Mouse (Mus musculus) hindbrain, embryonic 15.5 days (tissue): ENCODE data around the gene Acaa1b. TPM values are rescaled to one million over a fixed set of nuclear protein-coding genes. Genes with fewer than 3 reads are reported as not detected.

ENCODE experiments used
- ATAC-seq: fragments of 200-750 bp; cut with Nextera tagmentation; 2 replicates; pipeline ENCODE4 v1.8.0; 2017; ENCODE audit warnings: low read depth, moderate number of reproducible peaks, moderate TSS enrichment; ENCODE audit not compliant: low FRiP score
- H3K27ac ChIP-seq: fragments of 300-500 bp; sonication (generic); replicated peaks from 2 replicates; pipeline ENCODE4 v1.5.1; 2015; ENCODE audit warnings: mild to moderate bottlenecking, inconsistent platforms
- H3K27me3 ChIP-seq: fragments of 300-500 bp; sonication (generic); 2 replicates; pipeline ENCODE4 v1.6.1; 2015; ENCODE audit warnings: control low read depth, inconsistent platforms
- H3K36me3 ChIP-seq: fragments of 300-500 bp; sonication (generic); 2 replicates; pipeline ENCODE4 v1.6.1; 2015; ENCODE audit warnings: control low read depth, inconsistent platforms
- H3K4me1 ChIP-seq: fragments of 300-500 bp; sonication (generic); replicated peaks from 2 replicates; pipeline ENCODE4 v1.6.1; 2015; ENCODE audit warnings: control low read depth, inconsistent platforms
- H3K4me2 ChIP-seq: fragments of 300-500 bp; sonication (generic); 2 replicates; pipeline ENCODE4 v1.6.1; 2015; ENCODE audit warnings: moderate library complexity, mild to moderate bottlenecking, inconsistent platforms
- H3K4me3 ChIP-seq: fragments of 300-500 bp; sonication (generic); 2 replicates; pipeline ENCODE4 v1.5.1; 2015; ENCODE audit warnings: mild to moderate bottlenecking, inconsistent platforms
- H3K9ac ChIP-seq: fragments of 300-500 bp; sonication (generic); 2 replicates; pipeline ENCODE4 v1.6.1; 2015; ENCODE audit warnings: inconsistent platforms
- H3K9me3 ChIP-seq: fragments of 300-500 bp; sonication (generic); 2 replicates; pipeline ENCODE4 v1.6.1; 2016; ENCODE audit warnings: control low read depth, inconsistent platforms
- WGBS: fragments of 180-500 bp; shearing (Covaris S2); methylation state at CpG from one replicate; pipeline ENCODE4 v1.1.7; 2015; 5-methylcytosine and 5-hydroxymethylcytosine counted together
- polyA plus RNA-seq: library from polyadenylated mRNA; unstranded; fragments of >200 nt; fragmentation: Nextera tagmentation; extraction: Ambion mirVana; gene quantifications from 2 replicates; pipeline ENCODE4 v1.2.1, GENCODE M21; 2015

Acaa1b gene
- polyA plus RNA-seq, 1 experiment from 2014 or later: 3.0 TPM

GRCm38 (mm10) chr9:119101992-119102782 is 54.7 kb downstream of the Acaa1b start, which contains the start of gene Dlec1:
Gene Dlec1 (plus strand): TSS chr9:119102478.
- Histone ChIP-seq H3K9me3 (no peaks in the 10 kb centered on the region), H3K4me1 (peaks cover 5% of the 10 kb centered on the region; the same call in 1 of the 2 replicates), H3K4me2 (peak within 1 kb of the TSS; percentile 61), H3K36me3 (no peaks in the 10 kb centered on the region), H3K27ac (no peak within 1 kb of the TSS), H3K9ac (peak within 1 kb of the TSS; percentile 28), H3K4me3 (peak within 1 kb of the TSS; percentile 60), H3K27me3 (no peaks in the 10 kb centered on the region)
- peak; percentile 93 for ATAC-seq
- WGBS: 2% methylated on average over 44 of the region's 44 CpGs

GRCm38 (mm10) chr9:119100177-119100898 is 56.6 kb downstream of the Acaa1b start:
- 0 out of 2 replicates have a peak, but pooled peaks cover 3% of the 10 kb centered on the region for H3K27me3 ChIP-seq
- no peak overlapping the region for H3K9ac ChIP-seq
- no peaks in the 10 kb centered on the region for H3K36me3 ChIP-seq
- no peak for ATAC-seq
- H3K9me3 ChIP-seq: no peaks in the 10 kb centered on the region
- H3K4me3 ChIP-seq: no peak overlapping the region
- H3K4me1 ChIP-seq: peaks cover 5% of the 10 kb centered on the region; the same call in 1 of the 2 replicates
- H3K4me2 ChIP-seq: no peak overlapping the region
- 17% methylated on average over 15 of the region's 15 CpGs for WGBS
- no peak overlapping the region for H3K27ac ChIP-seq

Other genes starting within 250 kb of the Acaa1b start
- gene Ctdspl, start 230.6 kb downstream of the Acaa1b start, polyA plus RNA-seq: 8.9 and 9.6 TPM in 2 replicates
- gene Vill, start 104.3 kb downstream of the Acaa1b start, polyA plus RNA-seq: 3.3 and 3.6 TPM in 2 replicates
- gene Plcd1, start 63.6 kb downstream of the Acaa1b start, polyA plus RNA-seq: 20.1 and 20.3 TPM in 2 replicates
- gene Dlec1, start 54.6 kb downstream of the Acaa1b start, polyA plus RNA-seq: 1.3 and 1.4 TPM in 2 replicates
- not detected in 2 replicates for gene Gm47289, start 2.1 kb upstream of the Acaa1b start, polyA plus RNA-seq
- gene Slc22a13, start 52.0 kb upstream of the Acaa1b start, polyA plus RNA-seq: not detected in 2 replicates
- gene Oxsr1, start 165.3 kb upstream of the Acaa1b start, polyA plus RNA-seq: 13.8 TPM in 2 replicates
- 111 and 125 TPM in 2 replicates for gene Acaa1a, start 182.6 kb upstream of the Acaa1b start, polyA plus RNA-seq
- 6.6 and 6.8 TPM in 2 replicates for gene Myd88, start 184.3 kb upstream of the Acaa1b start, polyA plus RNA-seq
- gene Xylb, start 200.3 kb upstream of the Acaa1b start, polyA plus RNA-seq: 2.9 and 3.8 TPM in 2 replicates
- 0.07 TPM in 1 of 2 replicates, not detected in the other for gene Slc22a14, start 208.5 kb upstream of the Acaa1b start, polyA plus RNA-seq
- 49.1 and 52.7 TPM in 2 replicates for gene Acvr2b, start 245.0 kb upstream of the Acaa1b start, polyA plus RNA-seq